Mouse (Mus musculus) olfactory bulb, adult 2 months (tissue): Measurements from ENCODE around the gene Mecr.

Experiments used
- CTCF ChIP-seq: fragments of 200-500 bp; IDR thresholded peaks from 2 replicates; pipeline ENCODE4 v1.5.1; 2012; ENCODE audit warnings: low read depth, mild to moderate bottlenecking, low read length, moderate library complexity; ENCODE audit not compliant: insufficient read depth
- POLR2A ChIP-seq: fragments of 200-500 bp; IDR thresholded peaks from 2 replicates; pipeline ENCODE4 v1.6.1; 2012; ENCODE audit warnings: mild to moderate bottlenecking, low read depth, low read length, moderate library complexity; ENCODE audit not compliant: insufficient read depth

DNA sequence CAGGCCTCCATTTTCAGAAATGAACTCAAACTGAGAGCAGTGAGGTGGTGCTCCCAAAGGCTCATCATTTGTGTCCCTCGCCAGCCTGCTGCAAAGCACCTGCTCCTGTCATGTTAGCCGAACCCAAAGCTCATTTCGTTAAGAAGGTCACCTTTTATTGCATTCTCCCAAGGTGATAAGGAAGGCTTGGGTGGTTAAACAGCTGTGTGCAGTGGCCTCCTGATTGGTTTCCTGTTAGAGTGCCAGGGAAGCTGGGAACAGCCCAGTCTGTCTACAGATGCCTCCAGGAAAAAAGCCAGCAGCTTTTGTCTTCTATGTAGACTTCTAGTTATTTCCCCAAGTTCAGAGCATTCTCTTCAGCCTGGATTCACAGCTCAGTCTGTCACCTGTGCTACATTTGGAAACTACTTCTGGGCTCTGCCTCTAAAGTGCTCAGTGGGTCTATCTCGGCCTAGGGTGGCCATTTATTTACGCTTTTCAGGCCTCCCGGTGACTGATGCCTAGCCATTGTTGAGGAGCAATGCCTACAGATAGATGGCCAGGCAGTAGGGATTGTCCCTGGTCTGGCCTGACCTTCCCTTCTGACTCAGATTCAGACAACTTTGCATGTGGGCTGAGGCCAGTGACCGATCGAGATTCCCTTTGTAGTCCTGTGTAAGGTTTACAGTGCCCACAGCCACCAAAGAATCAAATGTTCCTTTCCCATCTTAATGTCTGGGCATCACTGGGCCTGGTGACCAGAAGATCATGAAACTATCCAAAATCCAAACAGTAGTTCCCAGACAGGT lies 2.9 kb downstream of the Mecr start:
- TF ChIP-seq POLR2A (no peak), CTCF (no peak)
